In the genomic region with DNA sequence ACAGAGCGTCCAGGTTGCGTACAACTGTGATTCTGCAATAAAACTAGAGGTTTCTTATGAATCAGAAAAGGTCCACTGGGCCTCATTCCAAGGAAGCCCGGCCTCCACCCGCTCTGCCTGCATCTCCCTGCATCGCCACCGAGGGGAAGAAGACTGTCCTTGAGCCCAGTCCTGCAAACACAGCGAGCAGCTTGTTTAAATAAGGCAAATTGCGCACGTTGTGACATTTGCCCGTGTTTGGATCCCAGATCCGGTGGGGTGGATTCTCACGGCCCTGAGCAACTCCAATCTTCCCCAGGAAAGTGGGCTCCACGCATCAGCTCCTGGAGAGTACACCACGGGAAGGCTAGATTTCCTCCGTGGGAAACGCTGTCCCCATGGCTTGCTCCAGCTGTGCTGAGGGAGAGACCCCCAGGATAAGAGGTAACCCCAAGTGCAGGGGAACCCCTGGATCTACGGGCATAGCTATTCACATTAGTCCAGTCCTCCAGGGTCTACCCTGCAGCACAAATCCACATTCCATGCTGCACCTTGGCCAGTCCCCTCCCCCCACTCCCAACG, we compare ENCODE assay signal across 8 mouse cellular contexts. TPM values are rescaled to one million over a fixed set of nuclear protein-coding genes. Genes with fewer than 3 reads are reported as not detected.
DNase-seq lines count a peak whose midpoint lies in the region; ATAC-seq and TF ChIP-seq lines count a peak whose summit lies in the region.

No protein-coding gene starts in this region.

- no peaks in the 10 kb centered on the region for H3K9me3 ChIP-seq in limb, embryonic 14.5 days (ENCODE audit: control insufficient read depth, low read length)
- no peaks in the 10 kb centered on the region for H3K9me3 ChIP-seq in stomach, embryonic 15.5 days
- no peaks in the 10 kb centered on the region for H3K9me3 ChIP-seq in forebrain, embryonic 12.5 days

- TF ChIP-seq POLR2A in embryonic fibroblast, embryonic 13.5 days (IDR thresholded peaks at IDR 0.05; ENCODE audit: low read depth, low read length): no peak
- TF ChIP-seq POLR2A in limb, embryonic 14.5 days (IDR thresholded peaks at IDR 0.05; ENCODE audit: borderline replicate concordance, extremely low read depth, insufficient read depth, insufficient read length): no peak

- no peak overlapping the region for H3K9ac ChIP-seq in limb, embryonic 14.5 days (ENCODE audit: low read depth, low read length, severe bottlenecking)
- H3K9ac ChIP-seq in stomach, embryonic 15.5 days: no peak overlapping the region
- no peak overlapping the region for H3K9ac ChIP-seq in forebrain, embryonic 12.5 days

- H3K36me3 ChIP-seq in limb, embryonic 14.5 days (ENCODE audit: control insufficient read depth, insufficient read depth, low read length): no peaks in the 10 kb centered on the region
- H3K36me3 ChIP-seq in stomach, embryonic 15.5 days: no peaks in the 10 kb centered on the region
- H3K36me3 ChIP-seq in forebrain, embryonic 12.5 days (replicated peaks): no peaks in the 10 kb centered on the region

- peak overlapping the region; percentile 14; the same call in 1 of the 2 replicates for H3K4me3 ChIP-seq in left cerebral cortex, adult 2 months
- H3K4me3 ChIP-seq in embryonic fibroblast, embryonic 13.5 days (ENCODE audit: insufficient read depth, low read length): no peak overlapping the region
- no peak overlapping the region for H3K4me3 ChIP-seq in limb, embryonic 14.5 days (replicated peaks; ENCODE audit: low read length)
- H3K4me3 ChIP-seq in stomach, embryonic 15.5 days (replicated peaks): no peak overlapping the region; the same call in 1 of the 2 replicates
- H3K4me3 ChIP-seq in forebrain, embryonic 12.5 days (replicated peaks): no peak overlapping the region

- no peak overlapping the region for H3K27ac ChIP-seq in left cerebral cortex, adult 2 months
- peak overlapping the region; percentile 77 for H3K27ac ChIP-seq in embryonic fibroblast, embryonic 13.5 days (ENCODE audit: insufficient read depth, low read length)
- H3K27ac ChIP-seq in limb, embryonic 14.5 days (replicated peaks; ENCODE audit: low read depth, low read length): no peak overlapping the region
- H3K27ac ChIP-seq in stomach, embryonic 15.5 days: peak overlapping the region; percentile 70
- no peak overlapping the region for H3K27ac ChIP-seq in forebrain, embryonic 12.5 days

- H3K4me2 ChIP-seq in limb, embryonic 14.5 days (replicated peaks; ENCODE audit: low read depth, low read length, severe bottlenecking): 0 out of 2 replicates have a peak overlapping the region, but pooled peaks have one; percentile 18
- peak overlapping the region; percentile 46 for H3K4me2 ChIP-seq in stomach, embryonic 15.5 days
- no peak overlapping the region for H3K4me2 ChIP-seq in forebrain, embryonic 12.5 days

- no peaks in the 10 kb centered on the region; the same call in 1 of the 2 replicates for H3K4me1 ChIP-seq in embryonic fibroblast, embryonic 13.5 days (ENCODE audit: control insufficient read depth, insufficient read depth, low read length)
- H3K4me1 ChIP-seq in limb, embryonic 14.5 days (ENCODE audit: control insufficient read depth, insufficient read depth, low read length): peaks cover 28% of the 10 kb centered on the region
- peaks cover 44% of the 10 kb centered on the region for H3K4me1 ChIP-seq in stomach, embryonic 15.5 days
- H3K4me1 ChIP-seq in forebrain, embryonic 12.5 days: peaks cover 20% of the 10 kb centered on the region

- intact Hi-C loops in left cerebral cortex, adult 2 months (cut with DNase I): loop anchor here (5.0 kb wide), 2 partner anchors 49 to 414 kb away; no protein-coding TSS in a partner anchor
- intact Hi-C loops in left cerebral cortex, postnatal 36 days (cut with DNase I): no loop called here

- 42% methylated on average over 18 of the region's 18 CpGs for WGBS in limb, embryonic 14.5 days
- 30% methylated on average over 18 of the region's 18 CpGs for WGBS in stomach, embryonic 15.5 days
- WGBS in forebrain, embryonic 12.5 days: 70% methylated on average over 18 of the region's 18 CpGs

- no peaks in the 10 kb centered on the region for H3K27me3 ChIP-seq in limb, embryonic 14.5 days (ENCODE audit: control insufficient read depth, insufficient read depth, low read length)
- H3K27me3 ChIP-seq in stomach, embryonic 15.5 days (replicated peaks): no peaks in the 10 kb centered on the region
- 0 out of 2 replicates have a peak, but pooled peaks cover 4% of the 10 kb centered on the region for H3K27me3 ChIP-seq in forebrain, embryonic 12.5 days

- no peak for ATAC-seq in limb, embryonic 14.5 days (ENCODE audit: low FRiP score, low read depth)
- ATAC-seq in stomach, embryonic 15.5 days (ENCODE audit: insufficient read depth, low FRiP score, low read depth): no peak
- no peak for ATAC-seq in forebrain, embryonic 12.5 days (ENCODE audit: low FRiP score)
- no peak for ATAC-seq in granulocyte monocyte progenitor cell, adult 5-6 weeks (replicated peaks; ENCODE audit: poor library complexity, severe bottlenecking)

- peak; percentile 18 for TF ChIP-seq CTCF in left cerebral cortex, adult 2 months (IDR thresholded peaks at IDR 0.05)
- TF ChIP-seq CTCF in embryonic fibroblast, embryonic 13.5 days (IDR thresholded peaks at IDR 0.05; ENCODE audit: borderline replicate concordance, insufficient read depth, low read length): peak; percentile 3; the same call in 1 of the 2 replicates

- DNase-seq in left cerebral cortex, adult 2 months (ENCODE audit: extremely low spot score in 1 of 2, low spot score in 2 of 2): peak in 1 of 2 experiments; percentile 42
- no peak for DNase-seq in left cerebral cortex, postnatal 36 days (ENCODE audit: low spot score in 2 of 2)
- peak; percentile 85 for DNase-seq in adrenal gland, postnatal 10 days
- DNase-seq in limb, embryonic 14.5 days (ENCODE audit: low spot score): peak; percentile 58

RNA-seq across cellular contexts. Expression of gene Pofut2, which starts 7.7 kb away (rescaled TPM):
- 10 to 100 TPM; 37.6 to 38.2 TPM for total RNA-seq in left cerebral cortex, adult 2 months (2021)
- 10 to 100 TPM; 32.6 to 33.0 TPM for total RNA-seq in left cerebral cortex, postnatal 36 days (2021)
- total RNA-seq in adrenal gland, postnatal 10 days (2021): 10 to 100 TPM; 66.2 to 68.2 TPM
- polyA plus RNA-seq in embryonic fibroblast, embryonic 13.5 days (2011; ENCODE audit: insufficient read length, low read depth, missing spikeins): 91.4 and 101 TPM in 2 replicates
- 147 and 162 TPM in 2 replicates for polyA plus RNA-seq in limb, embryonic 14.5 days (2012; rRNA removed)
- polyA plus RNA-seq in limb, embryonic 14.5 days (2014; fragmentation: Nextera tagmentation; extraction: Ambion mirVana): 167 and 168 TPM in 2 replicates
- 117 and 124 TPM in 2 replicates for polyA plus RNA-seq in stomach, embryonic 15.5 days (2015; fragmentation: Nextera tagmentation; extraction: Ambion mirVana)
- polyA plus RNA-seq in forebrain, embryonic 12.5 days (2016; fragmentation: Nextera tagmentation; extraction: Ambion mirVana): 65.8 and 66.4 TPM in 2 replicates
- total RNA-seq in granulocyte monocyte progenitor cell, adult 5-6 weeks (2014; fragmentation: Nextera tagmentation): 15.4 and 30.7 TPM in 2 replicates
- total RNA-seq in granulocyte monocyte progenitor cell, adult 5-6 weeks (2017): 8.7 and 13.1 TPM in 2 replicates

Comparison
In these comparisons a context has a peak if more than half of its experiments do, and no peak if none do; other contexts are left out.
1. DNase-seq: peak in adrenal gland, postnatal 10 days (single experiment) and limb, embryonic 14.5 days (single experiment); none in left cerebral cortex, postnatal 36 days (0 of 2).
2. H3K27ac ChIP-seq: peak in embryonic fibroblast, embryonic 13.5 days (single experiment) and stomach, embryonic 15.5 days (single experiment); none in left cerebral cortex, adult 2 months (single experiment), limb, embryonic 14.5 days (single experiment) and forebrain, embryonic 12.5 days (single experiment).